In the genomic region with DNA sequence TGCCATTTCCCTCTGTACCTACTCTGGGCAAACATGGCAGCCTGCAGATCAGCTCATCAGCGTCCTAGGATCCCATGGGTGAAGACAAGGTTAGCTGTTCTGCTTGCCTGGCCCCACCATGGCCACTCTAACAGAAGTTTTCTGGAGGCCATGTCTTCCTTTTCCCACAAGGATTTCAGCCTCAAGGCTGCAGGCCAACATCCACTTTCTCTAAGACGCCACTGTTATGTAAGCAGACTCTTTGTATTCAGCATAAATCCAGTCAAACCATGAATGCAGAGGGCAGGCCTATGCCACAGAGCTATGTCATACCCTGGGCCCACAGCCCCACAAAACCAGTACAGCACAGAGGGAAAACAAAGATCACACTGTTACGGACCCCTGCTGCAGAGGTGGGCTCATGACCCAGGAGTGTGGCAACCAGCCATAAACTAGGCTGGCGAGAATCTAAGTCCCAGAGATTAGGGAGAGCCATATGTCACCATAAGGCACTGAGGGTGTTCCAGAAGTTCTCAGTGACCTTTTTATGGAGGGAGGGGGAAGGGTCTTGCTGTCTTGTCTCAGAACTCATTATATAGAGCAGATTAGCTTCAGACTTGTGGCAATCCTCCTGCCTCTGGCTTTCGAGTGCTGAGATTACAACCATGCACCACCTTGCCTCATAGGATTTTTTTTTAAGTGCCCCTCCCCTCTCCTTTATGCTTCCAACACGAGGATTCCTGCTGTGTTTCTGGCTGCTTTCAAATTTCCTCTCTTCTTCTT, we compare ENCODE assay signal across 10 mouse cellular contexts.
DNase-seq lines count a peak whose midpoint lies in the region; ATAC-seq lines count a peak whose summit lies in the region.
"Had no signal": no experiment of that assay in that cellular context is flagged by ENCODE, and none has a peak within 500 bp of the region (broad histone marks: within the 10 kb centered on the region; RNA-seq: fewer than 3 reads in every experiment).

No protein-coding gene starts in this region.

- H3K4me3 ChIP-seq in heart, embryonic 12.5 days: no peak overlapping the region
- H3K4me3 ChIP-seq in embryonic facial prominence, embryonic 11.5 days (ENCODE audit: low read depth, low read length): no peak overlapping the region
- H3K4me3 ChIP-seq in hindbrain, embryonic 12.5 days: no peak overlapping the region
- no peak overlapping the region for H3K4me3 ChIP-seq in midbrain, embryonic 16.5 days (ENCODE audit: low read depth, low read length)

- no peak for ATAC-seq in heart, embryonic 12.5 days (ENCODE audit: insufficient number of reproducible peaks, low FRiP score)
- ATAC-seq in embryonic facial prominence, embryonic 11.5 days (replicated peaks; ENCODE audit: insufficient number of reproducible peaks, low FRiP score, low TSS enrichment, low read depth): peak; percentile 45; the same call in 1 of the 2 replicates
- ATAC-seq in hindbrain, embryonic 12.5 days (ENCODE audit: low FRiP score): peak; percentile 72; the same call in 1 of the 2 replicates
- peak; percentile 89 for ATAC-seq in midbrain, embryonic 16.5 days

- H3K4me1 ChIP-seq in heart, embryonic 12.5 days (replicated peaks): peaks cover 11% of the 10 kb centered on the region
- H3K4me1 ChIP-seq in embryonic facial prominence, embryonic 11.5 days (ENCODE audit: control insufficient read depth, insufficient read depth, low read length): no peaks in the 10 kb centered on the region; the same call in 1 of the 2 replicates
- peaks cover 9% of the 10 kb centered on the region for H3K4me1 ChIP-seq in hindbrain, embryonic 12.5 days
- H3K4me1 ChIP-seq in midbrain, embryonic 16.5 days (ENCODE audit: control insufficient read depth, insufficient read depth, low read length): peaks cover 5% of the 10 kb centered on the region

- intact Hi-C loops in heart, postnatal 10 days (cut with DNase I): no loop called here

- H3K4me2 ChIP-seq in heart, embryonic 12.5 days: peak overlapping the region; percentile 54
- no peak overlapping the region for H3K4me2 ChIP-seq in embryonic facial prominence, embryonic 11.5 days (ENCODE audit: low read depth, low read length)
- no peak overlapping the region for H3K4me2 ChIP-seq in hindbrain, embryonic 12.5 days (replicated peaks)
- H3K4me2 ChIP-seq in midbrain, embryonic 16.5 days (ENCODE audit: low read length): peak overlapping the region; percentile 25; the same call in 1 of the 2 replicates
- H3K4me2 ChIP-seq: lung, embryonic 14.5 days had no signal

- DNase-seq in heart, postnatal 10 days: no peak
- DNase-seq in embryonic facial prominence, embryonic 11.5 days (ENCODE audit: low spot score): no peak
- no peak for DNase-seq in thymus, postnatal 10 days (ENCODE audit: low spot score in 2 of 2)
- no peak for DNase-seq in adrenal gland, adult 8-10 months
- no peak for DNase-seq in cerebellum, postnatal 36 days
- DNase-seq: kidney, adult 8-10 months had no signal

- H3K9me3 ChIP-seq in heart, embryonic 12.5 days (replicated peaks): no peaks in the 10 kb centered on the region
- no peaks in the 10 kb centered on the region for H3K9me3 ChIP-seq in embryonic facial prominence, embryonic 11.5 days (replicated peaks; ENCODE audit: control insufficient read depth, low read length)
- no peaks in the 10 kb centered on the region for H3K9me3 ChIP-seq in hindbrain, embryonic 12.5 days (replicated peaks)
- H3K9me3 ChIP-seq in midbrain, embryonic 16.5 days (replicated peaks; ENCODE audit: control insufficient read depth, low read length, poor library complexity, severe bottlenecking): no peaks in the 10 kb centered on the region

- H3K36me3 ChIP-seq in heart, embryonic 12.5 days: no peaks in the 10 kb centered on the region
- H3K36me3 ChIP-seq in embryonic facial prominence, embryonic 11.5 days (replicated peaks; ENCODE audit: control insufficient read depth, insufficient read depth, low read depth, low read length): no peaks in the 10 kb centered on the region
- no peaks in the 10 kb centered on the region for H3K36me3 ChIP-seq in hindbrain, embryonic 12.5 days
- H3K36me3 ChIP-seq in midbrain, embryonic 16.5 days (ENCODE audit: control insufficient read depth, insufficient read depth, low read length): no peaks in the 10 kb centered on the region

- 45% methylated on average over 6 of the region's 6 CpGs for WGBS in heart, embryonic 12.5 days
- WGBS in embryonic facial prominence, embryonic 11.5 days: 44% methylated on average over 6 of the region's 6 CpGs
- 54% methylated on average over 6 of the region's 6 CpGs for WGBS in hindbrain, embryonic 12.5 days
- WGBS in midbrain, embryonic 16.5 days: 28% methylated on average over 6 of the region's 6 CpGs

- H3K27ac ChIP-seq in heart, embryonic 12.5 days (ENCODE audit: poor library complexity, severe bottlenecking): peak overlapping the region; percentile 33; the same call in 1 of the 2 replicates
- H3K27ac ChIP-seq in embryonic facial prominence, embryonic 11.5 days (replicated peaks; ENCODE audit: low read depth, low read length): no peak overlapping the region
- peak overlapping the region; percentile 68 for H3K27ac ChIP-seq in hindbrain, embryonic 12.5 days
- peak overlapping the region; percentile 50 for H3K27ac ChIP-seq in midbrain, embryonic 16.5 days (ENCODE audit: low read length)

- H3K9ac ChIP-seq in heart, embryonic 12.5 days: 0 out of 2 replicates have a peak overlapping the region, but pooled peaks have one; percentile 4
- no peak overlapping the region for H3K9ac ChIP-seq in embryonic facial prominence, embryonic 11.5 days (replicated peaks; ENCODE audit: low read length)
- no peak overlapping the region for H3K9ac ChIP-seq in hindbrain, embryonic 12.5 days
- H3K9ac ChIP-seq in midbrain, embryonic 16.5 days (ENCODE audit: low read depth, low read length): peak overlapping the region; percentile 38; the same call in 1 of the 2 replicates
- H3K9ac ChIP-seq: lung, embryonic 14.5 days had no signal

- H3K27me3 ChIP-seq in heart, embryonic 12.5 days (replicated peaks): no peaks in the 10 kb centered on the region
- H3K27me3 ChIP-seq in embryonic facial prominence, embryonic 11.5 days (ENCODE audit: control insufficient read depth, insufficient read depth, low read length): no peaks in the 10 kb centered on the region
- H3K27me3 ChIP-seq in hindbrain, embryonic 12.5 days: no peaks in the 10 kb centered on the region
- no peaks in the 10 kb centered on the region for H3K27me3 ChIP-seq in midbrain, embryonic 16.5 days (ENCODE audit: control insufficient read depth, insufficient read depth, low read depth, low read length)

Comparison
In these comparisons a context has a peak if more than half of its experiments do, and no peak if none do; other contexts are left out.
1. H3K4me2 ChIP-seq: peak in heart, embryonic 12.5 days (single experiment) and midbrain, embryonic 16.5 days (single experiment); none in embryonic facial prominence, embryonic 11.5 days (single experiment) and hindbrain, embryonic 12.5 days (single experiment).
2. H3K9ac ChIP-seq: peak in heart, embryonic 12.5 days (single experiment) and midbrain, embryonic 16.5 days (single experiment); none in embryonic facial prominence, embryonic 11.5 days (single experiment) and hindbrain, embryonic 12.5 days (single experiment).